Mouse (Mus musculus): ENCODE data around the gene Gm49403. TPM values are rescaled to one million over a fixed set of nuclear protein-coding genes. Genes with fewer than 3 reads are reported as not detected.
A peak's percentile ranks its signal among the peaks of the same experiment; 100 is the strongest.
"Not testable (repeated sequence)": the region's sequence is repeated elsewhere in the genome, so short reads cannot be mapped to it uniquely, and the experiment has no call there.

The Gm49403 gene
- polyA plus RNA-seq, 1 experiment from 2014 or later = not detected

- not testable (repeated sequence) for H3K4me3 ChIP-seq (replicated peaks); H3K9me3 ChIP-seq (replicated peaks); H3K27me3 ChIP-seq; H3K4me2 ChIP-seq (replicated peaks); ATAC-seq (ENCODE audit: insufficient number of reproducible peaks, low FRiP score, low TSS enrichment, low read depth)
- Histone ChIP-seq H3K9ac (peak overlapping the region; percentile 2; the same call in 1 of the 2 replicates), H3K27ac (replicated peaks) (0 out of 2 replicates have a peak overlapping the region, but pooled peaks have one; percentile 28), H3K4me1 (peaks cover 38% of the 10 kb centered on the region), H3K36me3 (peaks cover 26% of the 10 kb centered on the region)
- 91% methylated on average over 5 of the region's 5 CpGs for WGBS
These were observed 12.5 kb downstream of the Gm49403 start for GRCm38 (mm10) chr19:8896231-8896630.

- WGBS = 13% methylated on average over 21 of the region's 21 CpGs
- Histone ChIP-seq H3K36me3 (peaks cover 33% of the 10 kb centered on the region), H3K4me1 (peaks cover 38% of the 10 kb centered on the region), H3K9ac (peak overlapping the region; percentile 33), H3K27ac (replicated peaks) (peak overlapping the region; percentile 92), H3K4me2 (replicated peaks) (peak overlapping the region; percentile 61), H3K4me3 (replicated peaks) (peak overlapping the region; percentile 81)
- ATAC-seq (ENCODE audit: insufficient number of reproducible peaks, low FRiP score, low TSS enrichment, low read depth) = peak; percentile 20
- H3K27me3 ChIP-seq; H3K9me3 ChIP-seq (replicated peaks): not testable (repeated sequence)
These were observed 13.6 kb downstream of the Gm49403 start for GRCm38 (mm10) chr19:8897211-8897864.

GRCm38 (mm10) chr19:8897865-8898495 is 14.2 kb downstream of the Gm49403 start, which contains the start of gene Ganab:
Gene Ganab (plus strand): TSS chr19:8898071.
- peaks cover 38% of the 10 kb centered on the region for H3K4me1 ChIP-seq
- ATAC-seq (ENCODE audit: insufficient number of reproducible peaks, low FRiP score, low TSS enrichment, low read depth) = peak; percentile 98
- under 1% methylated on average over 53 of the region's 53 CpGs for WGBS
- peak within 1 kb of the TSS; percentile 61 for H3K4me2 ChIP-seq (replicated peaks)
- peak within 1 kb of the TSS; percentile 92 for H3K9ac ChIP-seq
- peak within 1 kb of the TSS; percentile 81 for H3K4me3 ChIP-seq (replicated peaks)
- H3K9me3 ChIP-seq (replicated peaks) = no peaks in the 10 kb centered on the region
- H3K27me3 ChIP-seq = no peaks in the 10 kb centered on the region
- peaks cover 37% of the 10 kb centered on the region for H3K36me3 ChIP-seq
- H3K27ac ChIP-seq (replicated peaks) = peak within 1 kb of the TSS; percentile 92

GRCm38 (mm10) chr19:8898576-8898975 is 14.8 kb downstream of the Gm49403 start:
- Histone ChIP-seq H3K27ac (replicated peaks) (peak overlapping the region; percentile 92), H3K27me3 (no peaks in the 10 kb centered on the region), H3K4me1 (peaks cover 36% of the 10 kb centered on the region), H3K36me3 (peaks cover 42% of the 10 kb centered on the region), H3K4me2 (replicated peaks) (peak overlapping the region; percentile 61), H3K4me3 (replicated peaks) (peak overlapping the region; percentile 81), H3K9me3 (replicated peaks) (no peaks in the 10 kb centered on the region), H3K9ac (peak overlapping the region; percentile 92)
- no peak for ATAC-seq (ENCODE audit: insufficient number of reproducible peaks, low FRiP score, low TSS enrichment, low read depth)
- WGBS = 3% methylated on average over 13 of the region's 13 CpGs

- Histone ChIP-seq H3K4me2 (replicated peaks) (peak overlapping the region; percentile 61), H3K9me3 (replicated peaks) (no peaks in the 10 kb centered on the region), H3K4me3 (replicated peaks) (peak overlapping the region; percentile 81), H3K27me3 (no peaks in the 10 kb centered on the region), H3K9ac (peak overlapping the region; percentile 92), H3K27ac (replicated peaks) (no peak overlapping the region), H3K36me3 (peaks cover 46% of the 10 kb centered on the region), H3K4me1 (peaks cover 31% of the 10 kb centered on the region)
- ATAC-seq (ENCODE audit: insufficient number of reproducible peaks, low FRiP score, low TSS enrichment, low read depth) = no peak
- 50% methylated on average over 3 of the region's 3 CpGs for WGBS
These were observed 15.3 kb downstream of the Gm49403 start for GRCm38 (mm10) chr19:8899079-8899478.

- Histone ChIP-seq H3K27ac (replicated peaks) (no peak overlapping the region), H3K9ac (no peak overlapping the region), H3K4me3 (replicated peaks) (no peak overlapping the region), H3K9me3 (replicated peaks) (no peaks in the 10 kb centered on the region), H3K36me3 (peaks cover 63% of the 10 kb centered on the region), H3K27me3 (no peaks in the 10 kb centered on the region), H3K4me2 (replicated peaks) (no peak overlapping the region), H3K4me1 (peaks cover 10% of the 10 kb centered on the region)
- WGBS = 90% methylated on average over 5 of the region's 5 CpGs
- no peak for ATAC-seq (ENCODE audit: insufficient number of reproducible peaks, low FRiP score, low TSS enrichment, low read depth)
These were observed 19.7 kb downstream of the Gm49403 start for GRCm38 (mm10) chr19:8903412-8903811.

- no peaks in the 10 kb centered on the region for H3K27me3 ChIP-seq
- no peak for ATAC-seq (ENCODE audit: insufficient number of reproducible peaks, low FRiP score, low TSS enrichment, low read depth)
- no peak overlapping the region for H3K9ac ChIP-seq
- H3K4me2 ChIP-seq (replicated peaks) = no peak overlapping the region
- H3K4me3 ChIP-seq (replicated peaks) = no peak overlapping the region
- H3K36me3 ChIP-seq = peaks cover 94% of the 10 kb centered on the region
- H3K27ac ChIP-seq (replicated peaks) = no peak overlapping the region
- no peaks in the 10 kb centered on the region for H3K4me1 ChIP-seq
- 89% methylated on average over 6 of the region's 6 CpGs for WGBS
- no peaks in the 10 kb centered on the region for H3K9me3 ChIP-seq (replicated peaks)
These were observed 24.8 kb downstream of the Gm49403 start for GRCm38 (mm10) chr19:8908531-8908930.

- H3K27ac ChIP-seq (replicated peaks) = no peak overlapping the region
- 93% methylated on average over 5 of the region's 5 CpGs for WGBS
- no peaks in the 10 kb centered on the region for H3K9me3 ChIP-seq (replicated peaks)
- no peak overlapping the region for H3K4me3 ChIP-seq (replicated peaks)
- no peaks in the 10 kb centered on the region for H3K4me1 ChIP-seq
- H3K4me2 ChIP-seq (replicated peaks) = no peak overlapping the region
- H3K36me3 ChIP-seq = peaks cover 100% of the 10 kb centered on the region
- no peaks in the 10 kb centered on the region for H3K27me3 ChIP-seq
- ATAC-seq (ENCODE audit: insufficient number of reproducible peaks, low FRiP score, low TSS enrichment, low read depth) = no peak
- H3K9ac ChIP-seq = no peak overlapping the region
These were observed 28.1 kb downstream of the Gm49403 start for GRCm38 (mm10) chr19:8911810-8912209.

- no peaks in the 10 kb centered on the region for H3K9me3 ChIP-seq (replicated peaks)
- no peak overlapping the region for H3K27ac ChIP-seq (replicated peaks)
- ATAC-seq (ENCODE audit: insufficient number of reproducible peaks, low FRiP score, low TSS enrichment, low read depth) = no peak
- no peak overlapping the region for H3K9ac ChIP-seq
- H3K4me2 ChIP-seq (replicated peaks) = no peak overlapping the region
- no peaks in the 10 kb centered on the region for H3K4me1 ChIP-seq
- H3K36me3 ChIP-seq = peaks cover 80% of the 10 kb centered on the region
- no peak overlapping the region for H3K4me3 ChIP-seq (replicated peaks)
- WGBS = 92% methylated on average over 3 of the region's 3 CpGs
- H3K27me3 ChIP-seq = no peaks in the 10 kb centered on the region
These were observed 30.5 kb downstream of the Gm49403 start for GRCm38 (mm10) chr19:8914212-8914611.

- H3K4me3 ChIP-seq (replicated peaks) = no peak overlapping the region
- H3K36me3 ChIP-seq = peaks cover 34% of the 10 kb centered on the region
- H3K4me1 ChIP-seq = peaks cover 20% of the 10 kb centered on the region
- WGBS = 89% methylated on average over 3 of the region's 3 CpGs
- no peak for ATAC-seq (ENCODE audit: insufficient number of reproducible peaks, low FRiP score, low TSS enrichment, low read depth)
- no peaks in the 10 kb centered on the region for H3K27me3 ChIP-seq
- H3K27ac ChIP-seq (replicated peaks) = no peak overlapping the region
- H3K9me3 ChIP-seq (replicated peaks) = no peaks in the 10 kb centered on the region
- H3K9ac ChIP-seq = no peak overlapping the region
- no peak overlapping the region for H3K4me2 ChIP-seq (replicated peaks)
These were observed 35.3 kb downstream of the Gm49403 start for GRCm38 (mm10) chr19:8919000-8919399.

- H3K9me3 ChIP-seq (replicated peaks) = no peaks in the 10 kb centered on the region
- peaks cover 28% of the 10 kb centered on the region for H3K36me3 ChIP-seq
- no peak for ATAC-seq (ENCODE audit: insufficient number of reproducible peaks, low FRiP score, low TSS enrichment, low read depth)
- H3K9ac ChIP-seq = peak overlapping the region; percentile 76
- no peaks in the 10 kb centered on the region for H3K27me3 ChIP-seq
- H3K27ac ChIP-seq (replicated peaks) = peak overlapping the region; percentile 94
- 66% methylated on average over 6 of the region's 6 CpGs for WGBS
- H3K4me2 ChIP-seq (replicated peaks) = peak overlapping the region; percentile 75
- peak overlapping the region; percentile 82 for H3K4me3 ChIP-seq (replicated peaks)
- peaks cover 20% of the 10 kb centered on the region for H3K4me1 ChIP-seq
These were observed 35.9 kb downstream of the Gm49403 start for GRCm38 (mm10) chr19:8919684-8920072.

Measured in embryonic facial prominence, embryonic 15.5 days (tissue).